Mouse (Mus musculus): ENCODE measurements at regions not wholly inside any gene's neighbourhood (a gene's known extent, or its start where the extent isn't known, plus 50 kb on each side); places are given as distances from the start of the nearest gene placed in this dataset.
A peak's percentile ranks its signal among the peaks of the same experiment; 100 is the strongest.

GRCm38 (mm10) chr14:114969020-114969419 lies 123.0 kb upstream of the Gpc5 start:
- no peak for ATAC-seq
- H3K9ac ChIP-seq: no peak overlapping the region
- H3K27ac ChIP-seq: no peak overlapping the region
- no peaks in the 10 kb centered on the region for H3K36me3 ChIP-seq
- no peaks in the 10 kb centered on the region for H3K4me1 ChIP-seq (replicated peaks)
- 79% methylated on average over 3 of the region's 3 CpGs for WGBS
- no peak overlapping the region for H3K4me3 ChIP-seq (replicated peaks)
- H3K9me3 ChIP-seq: no peaks in the 10 kb centered on the region
- H3K4me2 ChIP-seq (replicated peaks): no peak overlapping the region
- H3K27me3 ChIP-seq (replicated peaks): no peaks in the 10 kb centered on the region

GRCm38 (mm10) chr14:114981120-114981519 lies 110.9 kb upstream of the Gpc5 start:
- H3K9ac ChIP-seq: no peak overlapping the region
- no peak overlapping the region for H3K27ac ChIP-seq
- no peak for ATAC-seq
- H3K4me3 ChIP-seq (replicated peaks): no peak overlapping the region
- H3K36me3 ChIP-seq: no peaks in the 10 kb centered on the region
- no peaks in the 10 kb centered on the region for H3K9me3 ChIP-seq
- WGBS: 65% methylated on average over 3 of the region's 3 CpGs
- H3K4me2 ChIP-seq (replicated peaks): no peak overlapping the region
- H3K4me1 ChIP-seq (replicated peaks): no peaks in the 10 kb centered on the region
- H3K27me3 ChIP-seq (replicated peaks): no peaks in the 10 kb centered on the region

- no peak for ATAC-seq
- Histone ChIP-seq H3K4me3 (replicated peaks) (no peak overlapping the region), H3K36me3 (no peaks in the 10 kb centered on the region), H3K27ac (no peak overlapping the region), H3K4me1 (replicated peaks) (no peaks in the 10 kb centered on the region), H3K9me3 (no peaks in the 10 kb centered on the region), H3K9ac (no peak overlapping the region), H3K4me2 (replicated peaks) (no peak overlapping the region), H3K27me3 (replicated peaks) (no peaks in the 10 kb centered on the region)
- 88% methylated on average over 2 of the region's 2 CpGs for WGBS
Observed at GRCm38 (mm10) chr14:115003223-115003622, 88.8 kb upstream of the Gpc5 start.

- H3K9me3 ChIP-seq: no peaks in the 10 kb centered on the region
- WGBS: 50% methylated on average over 6 of the region's 6 CpGs
- H3K36me3 ChIP-seq: no peaks in the 10 kb centered on the region
- no peak overlapping the region for H3K27ac ChIP-seq
- H3K27me3 ChIP-seq (replicated peaks): no peaks in the 10 kb centered on the region
- no peaks in the 10 kb centered on the region for H3K4me1 ChIP-seq (replicated peaks)
- no peak overlapping the region for H3K4me3 ChIP-seq (replicated peaks)
- H3K4me2 ChIP-seq (replicated peaks): no peak overlapping the region
- H3K9ac ChIP-seq: no peak overlapping the region
- ATAC-seq: peak; percentile 100
Observed at GRCm38 (mm10) chr14:115004733-115005405, 87.1 kb upstream of the Gpc5 start.

- 86% methylated on average over 3 of the region's 3 CpGs for WGBS
- ATAC-seq: no peak
- Histone ChIP-seq H3K4me2 (replicated peaks) (no peak overlapping the region), H3K27ac (no peak overlapping the region), H3K9ac (no peak overlapping the region), H3K4me1 (replicated peaks) (no peaks in the 10 kb centered on the region), H3K36me3 (no peaks in the 10 kb centered on the region), H3K4me3 (replicated peaks) (no peak overlapping the region), H3K9me3 (no peaks in the 10 kb centered on the region), H3K27me3 (replicated peaks) (no peaks in the 10 kb centered on the region)
Observed at GRCm38 (mm10) chr14:115010877-115011276, 81.1 kb upstream of the Gpc5 start.

- Histone ChIP-seq H3K27me3 (replicated peaks) (no peaks in the 10 kb centered on the region), H3K36me3 (no peaks in the 10 kb centered on the region), H3K9me3 (no peaks in the 10 kb centered on the region), H3K4me1 (replicated peaks) (no peaks in the 10 kb centered on the region), H3K27ac (no peak overlapping the region), H3K4me2 (replicated peaks) (no peak overlapping the region), H3K4me3 (replicated peaks) (no peak overlapping the region), H3K9ac (no peak overlapping the region)
- ATAC-seq: no peak
- WGBS: 35% methylated on average over 5 of the region's 5 CpGs
Observed at GRCm38 (mm10) chr14:115015299-115015698, 76.7 kb upstream of the Gpc5 start.

GRCm38 (mm10) chr14:115017410-115018153 lies 74.4 kb upstream of the Gpc5 start:
- Histone ChIP-seq H3K4me2 (replicated peaks) (peak overlapping the region; percentile 64), H3K9me3 (no peaks in the 10 kb centered on the region), H3K27me3 (replicated peaks) (no peaks in the 10 kb centered on the region), H3K4me3 (replicated peaks) (peak overlapping the region; percentile 25; the same call in 1 of the 2 replicates), H3K27ac (no peak overlapping the region), H3K36me3 (no peaks in the 10 kb centered on the region), H3K9ac (no peak overlapping the region), H3K4me1 (replicated peaks) (no peaks in the 10 kb centered on the region)
- ATAC-seq: peak; percentile 91
- WGBS: 15% methylated on average over 22 of the region's 22 CpGs

- H3K9me3 ChIP-seq: no peaks in the 10 kb centered on the region
- H3K36me3 ChIP-seq: no peaks in the 10 kb centered on the region
- no peak overlapping the region for H3K4me3 ChIP-seq (replicated peaks)
- H3K27me3 ChIP-seq (replicated peaks): no peaks in the 10 kb centered on the region
- ATAC-seq: no peak
- H3K27ac ChIP-seq: no peak overlapping the region
- H3K9ac ChIP-seq: no peak overlapping the region
- H3K4me2 ChIP-seq (replicated peaks): no peak overlapping the region
- H3K4me1 ChIP-seq (replicated peaks): no peaks in the 10 kb centered on the region
- WGBS: 87% methylated on average over 7 of the region's 7 CpGs
Observed at GRCm38 (mm10) chr14:115028011-115028410, 64.0 kb upstream of the Gpc5 start.

- Histone ChIP-seq H3K4me2 (replicated peaks) (no peak overlapping the region), H3K9me3 (no peaks in the 10 kb centered on the region), H3K36me3 (no peaks in the 10 kb centered on the region), H3K4me1 (replicated peaks) (no peaks in the 10 kb centered on the region), H3K27me3 (replicated peaks) (no peaks in the 10 kb centered on the region), H3K9ac (no peak overlapping the region), H3K27ac (no peak overlapping the region), H3K4me3 (replicated peaks) (no peak overlapping the region)
- no peak for ATAC-seq
- 22% methylated on average over 4 of the region's 4 CpGs for WGBS
Observed at GRCm38 (mm10) chr14:115031734-115032133, 60.3 kb upstream of the Gpc5 start.

GRCm38 (mm10) chr14:115033375-115033969 lies 58.5 kb upstream of the Gpc5 start:
- Histone ChIP-seq H3K9me3 (no peaks in the 10 kb centered on the region), H3K27ac (no peak overlapping the region), H3K27me3 (replicated peaks) (no peaks in the 10 kb centered on the region), H3K4me3 (replicated peaks) (no peak overlapping the region), H3K4me1 (replicated peaks) (no peaks in the 10 kb centered on the region), H3K36me3 (no peaks in the 10 kb centered on the region), H3K4me2 (replicated peaks) (no peak overlapping the region), H3K9ac (no peak overlapping the region)
- 77% methylated on average over 5 of the region's 5 CpGs for WGBS
- ATAC-seq: no peak

- no peaks in the 10 kb centered on the region for H3K27me3 ChIP-seq (replicated peaks)
- no peaks in the 10 kb centered on the region for H3K9me3 ChIP-seq
- no peak overlapping the region for H3K27ac ChIP-seq
- WGBS: 88% methylated on average over 10 of the region's 10 CpGs
- no peak overlapping the region for H3K4me2 ChIP-seq (replicated peaks)
- H3K4me3 ChIP-seq (replicated peaks): no peak overlapping the region
- H3K36me3 ChIP-seq: no peaks in the 10 kb centered on the region
- no peak overlapping the region for H3K9ac ChIP-seq
- ATAC-seq: no peak
- no peaks in the 10 kb centered on the region for H3K4me1 ChIP-seq (replicated peaks)
Observed at GRCm38 (mm10) chr14:115034718-115035437, 57.1 kb upstream of the Gpc5 start.

- no peak for ATAC-seq
- no peak overlapping the region for H3K9ac ChIP-seq
- no peak overlapping the region for H3K27ac ChIP-seq
- no peak overlapping the region for H3K4me2 ChIP-seq (replicated peaks)
- H3K4me1 ChIP-seq (replicated peaks): no peaks in the 10 kb centered on the region
- no peak overlapping the region for H3K4me3 ChIP-seq (replicated peaks)
- H3K27me3 ChIP-seq (replicated peaks): no peaks in the 10 kb centered on the region
- 48% methylated on average over 5 of the region's 5 CpGs for WGBS
- no peaks in the 10 kb centered on the region for H3K9me3 ChIP-seq
- no peaks in the 10 kb centered on the region for H3K36me3 ChIP-seq
Observed at GRCm38 (mm10) chr14:115037086-115037793, 54.8 kb upstream of the Gpc5 start.

Measured in intestine, embryonic 15.5 days (tissue).